Mouse (Mus musculus): Measurements from ENCODE around the gene Olfr303.

DNA sequence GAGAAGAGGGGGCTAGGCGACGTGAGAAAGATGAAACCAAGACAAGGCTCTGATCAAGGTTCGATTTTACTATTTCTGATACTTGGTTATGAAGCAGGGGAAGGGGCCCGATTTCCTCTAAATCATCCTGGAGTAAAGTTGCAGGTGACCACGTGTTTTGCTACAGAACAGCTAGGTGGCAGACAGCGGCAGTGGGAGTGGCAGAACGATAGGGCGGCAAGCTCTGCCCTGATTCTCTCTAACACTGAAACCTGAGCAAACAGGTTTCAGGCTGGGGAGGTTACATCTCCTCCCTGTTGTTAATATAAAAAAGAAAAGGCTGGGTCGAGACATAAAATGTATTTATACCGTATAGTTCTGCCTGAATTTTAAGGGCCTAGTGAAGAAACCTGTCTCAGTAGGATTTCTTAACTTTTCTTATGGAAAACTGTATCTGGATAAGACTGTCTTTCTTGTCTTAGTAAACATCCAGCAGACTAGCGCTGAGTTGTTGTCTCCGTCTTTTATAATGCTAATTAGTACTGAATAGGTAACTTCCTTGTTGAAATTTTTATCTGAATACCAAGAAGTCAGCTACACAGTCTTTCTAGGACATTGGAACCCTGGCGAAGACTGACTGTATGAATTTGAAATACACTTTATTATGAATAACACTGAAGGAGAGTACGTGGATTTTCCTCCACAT, 54.6 kb downstream of the Olfr303 start:
- TF ChIP-seq POLR2A (IDR thresholded peaks at IDR 0.05; ENCODE audit: insufficient read depth, low read length) (no peak), CTCF (IDR thresholded peaks at IDR 0.05; ENCODE audit: low read depth, low read length) (no peak), EP300 (IDR thresholded peaks at IDR 0.05; ENCODE audit: insufficient read depth, low read depth, low read length) (peak; percentile 35; the same call in 1 of the 2 replicates)

All from ES-Bruce4 (cell line).